Mouse (Mus musculus) neural tube, embryonic 14.5 days (tissue): Measurements from ENCODE around the gene Sdcbp2. TPM values are rescaled to one million over a fixed set of nuclear protein-coding genes. Genes with fewer than 3 reads are reported as not detected.

Experiments used
- ATAC-seq: fragments of 200-750 bp; cut with Nextera tagmentation; 2 replicates; pipeline ENCODE4 v1.8.0; 2017; ENCODE audit warnings: low read depth, mild to moderate bottlenecking, moderate TSS enrichment, moderate library complexity
- H3K27ac ChIP-seq: fragments of 300-500 bp; sonication (generic); 2 replicates; pipeline ENCODE4 v1.5.1; 2014; ENCODE audit warnings: low read depth, mild to moderate bottlenecking, control low read depth, low read length, moderate library complexity, mixed read lengths
- H3K27me3 ChIP-seq: fragments of 300-500 bp; sonication (generic); 2 replicates; pipeline ENCODE4 v1.6.1; 2014; ENCODE audit warnings: low read length; ENCODE audit not compliant: control insufficient read depth, insufficient read depth
- H3K36me3 ChIP-seq: fragments of 300-500 bp; sonication (generic); 2 replicates; pipeline ENCODE4 v1.6.1; 2014; ENCODE audit warnings: low read length, mixed read lengths; ENCODE audit not compliant: control insufficient read depth, insufficient read depth
- H3K4me1 ChIP-seq: fragments of 300-500 bp; sonication (generic); 2 replicates; pipeline ENCODE4 v1.6.1; 2014; ENCODE audit warnings: low read length; ENCODE audit not compliant: control insufficient read depth, insufficient read depth
- H3K4me2 ChIP-seq: fragments of 300-500 bp; sonication (generic); 2 replicates; pipeline ENCODE4 v1.6.1; 2014; ENCODE audit warnings: mild to moderate bottlenecking, low read depth, low read length, control low read depth
- H3K4me3 ChIP-seq: fragments of 300-500 bp; sonication (generic); 2 replicates; pipeline ENCODE4 v1.5.1; 2014; ENCODE audit warnings: low read depth, low read length, control low read depth, mixed read lengths
- H3K9ac ChIP-seq: fragments of 300-500 bp; sonication (generic); replicated peaks from 2 replicates; pipeline ENCODE4 v1.6.1; 2014; ENCODE audit warnings: low read depth, mild to moderate bottlenecking, control low read depth, low read length, mixed read lengths
- H3K9me3 ChIP-seq: fragments of 300-500 bp; sonication (generic); 2 replicates; pipeline ENCODE4 v1.6.1; 2016; ENCODE audit warnings: low read length; ENCODE audit not compliant: control insufficient read depth
- WGBS: fragments of 180-500 bp; shearing (Covaris S2); extraction: QIAGEN DNeasy Blood & Tissue Kit; methylation state at CpG from one replicate; pipeline ENCODE4 v1.1.7; 2014; 5-methylcytosine and 5-hydroxymethylcytosine counted together
- polyA plus RNA-seq: library from polyadenylated mRNA; unstranded; fragments of >200 nt; fragmentation: Nextera tagmentation; extraction: Ambion mirVana; gene quantifications from 2 replicates; pipeline ENCODE4 v1.2.1, GENCODE M21; 2014

Gene Sdcbp2
- polyA plus RNA-seq, 1 experiment from 2014 or later = 0.72 TPM

DNA sequence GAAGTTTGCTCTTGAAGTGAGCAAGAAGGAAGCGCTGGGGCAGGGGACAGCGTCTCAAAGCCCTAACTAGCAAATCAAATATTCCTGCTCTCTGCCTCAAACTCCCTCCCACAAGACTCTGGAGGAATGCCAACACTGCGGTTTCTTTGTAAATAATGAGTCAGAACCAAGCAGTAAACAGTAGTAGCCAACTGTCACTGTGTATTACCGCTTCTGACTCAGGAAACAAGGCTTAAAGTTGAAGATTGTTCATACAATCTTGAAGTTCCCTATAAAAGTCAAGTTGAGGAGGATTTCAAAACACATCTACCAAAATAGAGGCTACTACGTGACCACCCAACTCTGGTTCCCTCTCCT is 35.8 kb upstream of the Sdcbp2 start:
- no peak for ATAC-seq
- H3K36me3 ChIP-seq = no peaks in the 10 kb centered on the region
- no peaks in the 10 kb centered on the region for H3K9me3 ChIP-seq
- H3K9ac ChIP-seq = no peak overlapping the region
- H3K27ac ChIP-seq = 0 out of 2 replicates have a peak overlapping the region, but pooled peaks have one; percentile 28
- WGBS = 72% methylated on average over 5 of the region's 5 CpGs
- H3K4me1 ChIP-seq = peaks cover 3% of the 10 kb centered on the region
- no peak overlapping the region for H3K4me2 ChIP-seq
- no peak overlapping the region for H3K4me3 ChIP-seq
- H3K27me3 ChIP-seq = no peaks in the 10 kb centered on the region

DNA sequence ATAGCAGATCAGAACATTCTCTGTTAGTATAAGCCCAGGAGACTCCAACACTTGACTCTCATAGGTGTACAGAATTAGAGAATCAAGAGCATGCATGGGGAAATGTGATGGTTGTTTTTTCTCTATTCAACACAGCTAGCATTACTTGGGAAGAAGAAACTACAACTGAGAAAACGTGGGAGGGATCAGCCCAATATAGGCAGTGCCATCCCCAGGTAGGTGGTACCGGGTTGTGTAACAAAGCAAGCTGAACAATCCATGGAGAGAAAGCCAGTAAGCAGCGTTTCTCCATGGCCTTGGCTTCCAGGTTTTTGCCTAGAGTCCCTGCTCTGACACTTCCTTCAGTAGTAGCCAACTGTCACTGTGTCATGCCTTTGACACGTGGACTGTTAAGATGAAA is 33.8 kb upstream of the Sdcbp2 start:
- no peaks in the 10 kb centered on the region for H3K27me3 ChIP-seq
- H3K36me3 ChIP-seq = no peaks in the 10 kb centered on the region
- WGBS = 67% methylated on average over 4 of the region's 4 CpGs
- no peaks in the 10 kb centered on the region for H3K9me3 ChIP-seq
- no peak overlapping the region for H3K4me2 ChIP-seq
- no peak for ATAC-seq
- H3K9ac ChIP-seq = no peak overlapping the region
- H3K27ac ChIP-seq = no peak overlapping the region
- no peak overlapping the region for H3K4me3 ChIP-seq
- H3K4me1 ChIP-seq = peaks cover 9% of the 10 kb centered on the region

DNA sequence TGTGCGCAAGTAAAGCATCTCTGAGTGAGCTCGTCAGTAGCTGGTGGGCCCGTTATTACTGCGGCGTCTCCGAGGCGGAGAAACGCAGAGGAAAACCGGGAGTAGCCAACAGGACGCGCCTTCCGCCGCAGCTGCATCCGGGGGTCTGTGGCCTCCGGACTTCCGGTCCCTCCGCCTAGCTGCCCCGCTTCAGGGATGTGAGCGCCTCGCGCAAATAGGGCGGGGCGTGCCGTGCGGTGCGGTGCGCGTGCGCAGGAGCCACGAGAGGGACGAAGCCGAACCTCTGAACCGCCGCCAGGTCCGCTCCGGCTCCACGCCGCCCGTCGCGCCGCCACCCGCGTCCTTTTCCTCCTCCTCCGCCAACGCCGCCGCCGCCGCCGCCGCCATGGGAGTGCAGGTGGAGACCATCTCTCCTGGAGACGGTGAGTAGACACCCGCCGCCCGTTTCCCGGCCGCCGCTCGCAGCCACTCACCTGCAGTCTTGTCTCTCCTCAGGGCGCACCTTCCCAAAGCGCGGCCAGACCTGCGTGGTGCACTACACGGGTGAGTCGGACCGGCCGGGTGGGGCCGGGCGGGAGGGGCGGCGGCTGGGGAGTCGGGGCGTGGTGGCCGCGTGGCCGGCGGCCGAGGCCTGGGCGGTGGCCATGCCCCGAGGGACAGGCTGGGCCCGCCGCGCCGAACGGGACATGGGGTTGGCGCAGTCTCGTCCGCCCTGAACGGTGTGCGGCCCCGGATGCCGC is 29.9 kb upstream of the Sdcbp2 start, which contains the start of gene Fkbp1a:
TSS of gene Fkbp1a (plus strand) at position 161 of the 740 bp plus-strand sequence.
- under 1% methylated on average over 57 of the region's 93 CpGs for WGBS
- ATAC-seq = peak; percentile 98

DNA sequence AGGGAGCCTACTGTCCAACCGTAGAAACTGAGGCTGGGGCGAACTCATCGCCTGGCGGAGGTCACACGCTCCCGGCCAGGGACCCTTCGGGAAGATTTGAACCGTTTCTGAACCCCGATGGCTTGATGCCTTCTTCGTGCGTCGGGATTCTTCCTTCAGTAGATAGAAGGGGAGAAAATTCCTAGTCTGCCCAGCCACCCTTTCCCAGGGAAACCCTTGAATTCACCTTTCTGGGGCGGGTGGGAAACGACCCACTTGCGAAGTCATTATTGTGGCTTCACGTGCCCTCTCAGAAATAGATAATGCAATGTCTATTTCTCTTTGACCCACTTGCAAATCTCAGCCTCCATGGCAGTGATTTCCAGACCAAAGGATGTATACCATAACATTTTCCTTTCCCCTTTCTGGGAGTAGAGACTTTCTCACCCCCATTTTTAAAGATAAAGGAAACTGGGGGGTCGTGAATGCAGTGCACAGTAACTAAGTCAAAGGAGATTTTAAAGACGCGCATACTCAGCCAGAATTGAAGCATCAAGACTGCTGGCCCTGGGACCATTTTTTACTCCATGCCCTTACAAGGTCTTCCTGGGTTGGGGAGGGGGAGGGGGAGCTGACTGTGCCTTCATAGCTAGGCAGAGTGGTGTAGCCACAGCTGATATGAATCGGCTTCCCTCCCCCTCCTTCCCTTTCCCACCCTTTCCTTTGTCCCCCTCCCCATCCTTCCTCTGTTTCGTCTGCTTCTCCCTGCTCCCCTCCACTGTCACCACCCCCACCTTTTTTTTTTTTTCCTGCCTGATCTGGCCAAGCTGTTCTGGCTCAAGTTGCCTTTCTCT is 29.1 kb upstream of the Sdcbp2 start:
- H3K9me3 ChIP-seq = no peaks in the 10 kb centered on the region
- WGBS = under 1% methylated on average over 21 of the region's 21 CpGs
- peak overlapping the region; percentile 70 for H3K4me3 ChIP-seq
- peaks cover 22% of the 10 kb centered on the region for H3K36me3 ChIP-seq
- ATAC-seq = 0 out of 2 replicates have a peak, but pooled peaks have one; percentile 9
- H3K4me1 ChIP-seq = peaks cover 31% of the 10 kb centered on the region
- H3K9ac ChIP-seq = peak overlapping the region; percentile 76
- peak overlapping the region; percentile 88 for H3K27ac ChIP-seq
- no peaks in the 10 kb centered on the region for H3K27me3 ChIP-seq
- H3K4me2 ChIP-seq = peak overlapping the region; percentile 95

More for the DNA sequence above, 29.9 kb upstream of the Sdcbp2 start, which contains the start of gene Fkbp1a:
- peak within 1 kb of the TSS; percentile 95 for H3K4me2 ChIP-seq
- H3K4me1 ChIP-seq = peaks cover 31% of the 10 kb centered on the region
- H3K9me3 ChIP-seq = no peaks in the 10 kb centered on the region
- peak within 1 kb of the TSS; percentile 76 for H3K9ac ChIP-seq
- H3K4me3 ChIP-seq = peak within 1 kb of the TSS; percentile 70
- no peaks in the 10 kb centered on the region for H3K27me3 ChIP-seq
- peaks cover 19% of the 10 kb centered on the region for H3K36me3 ChIP-seq
- H3K27ac ChIP-seq = peak within 1 kb of the TSS; percentile 88

DNA sequence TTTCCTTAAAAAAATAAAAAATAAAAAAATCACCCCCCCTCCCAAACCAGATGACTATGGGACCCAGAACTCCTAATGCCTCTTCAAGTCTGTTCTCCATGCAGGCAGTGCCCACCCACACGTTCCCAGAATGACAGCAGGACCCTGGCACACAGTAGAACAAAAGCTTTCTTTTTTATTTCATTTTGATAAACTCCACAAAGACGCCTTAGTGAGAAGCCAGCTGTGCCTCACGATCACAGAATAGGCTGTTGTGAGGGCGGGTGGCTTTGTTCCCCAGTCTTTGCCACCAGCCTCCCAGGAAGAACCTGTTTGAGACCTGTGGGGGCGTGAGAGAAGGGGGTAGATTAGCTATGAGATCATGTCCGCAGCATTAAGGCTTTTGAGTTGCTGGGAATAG is 27.7 kb upstream of the Sdcbp2 start:
- Histone ChIP-seq H3K27me3 (no peaks in the 10 kb centered on the region), H3K4me3 (no peak overlapping the region), H3K4me1 (peaks cover 31% of the 10 kb centered on the region), H3K36me3 (peaks cover 24% of the 10 kb centered on the region), H3K4me2 (0 out of 2 replicates have a peak overlapping the region, but pooled peaks have one; percentile 0), H3K27ac (no peak overlapping the region), H3K9ac (no peak overlapping the region), H3K9me3 (no peaks in the 10 kb centered on the region)
- ATAC-seq = no peak
- WGBS = 72% methylated on average over 6 of the region's 6 CpGs

DNA sequence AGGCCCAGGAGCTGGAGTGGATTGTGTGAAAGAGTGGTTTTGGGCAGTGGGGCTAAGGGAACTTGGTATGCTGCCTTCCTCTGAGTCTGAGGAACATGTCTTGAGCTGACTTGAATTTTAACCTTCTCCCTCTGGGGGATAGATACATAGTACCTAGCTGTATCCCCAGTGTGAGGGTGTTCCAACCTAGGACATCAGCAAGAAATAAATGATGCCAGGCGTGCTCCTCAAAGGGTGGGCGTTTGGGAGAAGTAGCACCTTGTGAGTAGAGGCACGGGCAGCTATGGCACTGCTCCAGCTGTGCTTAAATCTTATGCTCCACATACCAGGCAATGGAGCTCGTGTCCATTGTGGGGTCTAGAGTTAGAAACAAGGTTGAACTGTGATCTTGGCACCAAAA is 25.9 kb upstream of the Sdcbp2 start:
- Histone ChIP-seq H3K27ac (no peak overlapping the region), H3K4me2 (no peak overlapping the region), H3K4me1 (peaks cover 28% of the 10 kb centered on the region), H3K27me3 (no peaks in the 10 kb centered on the region), H3K9ac (no peak overlapping the region), H3K36me3 (peaks cover 31% of the 10 kb centered on the region), H3K4me3 (no peak overlapping the region), H3K9me3 (no peaks in the 10 kb centered on the region)
- no peak for ATAC-seq
- WGBS = 88% methylated on average over 4 of the region's 4 CpGs

DNA sequence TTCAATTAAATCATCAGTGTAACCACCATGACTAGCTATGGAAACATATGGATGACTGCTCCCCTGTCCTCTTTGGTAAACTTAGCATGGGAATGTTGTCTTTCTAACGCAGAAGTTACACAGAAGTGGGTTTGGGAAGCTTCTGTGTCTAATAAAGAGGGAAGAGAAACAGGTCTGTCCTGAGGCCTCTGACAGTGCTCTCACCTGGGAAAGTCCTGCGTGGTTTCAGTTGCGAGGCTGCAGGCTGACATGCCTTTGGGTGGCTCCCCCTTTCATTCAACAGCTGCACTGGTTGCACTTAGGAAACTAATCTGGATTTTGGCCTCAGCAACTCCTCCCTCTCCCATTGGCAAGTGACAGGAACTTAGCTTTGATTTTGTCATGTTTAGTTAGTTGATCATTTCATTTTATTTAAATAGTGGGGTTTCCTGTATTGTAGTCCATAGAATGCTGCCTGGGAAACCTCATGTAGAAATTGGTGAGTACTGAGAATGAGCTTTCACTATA is 22.8 kb upstream of the Sdcbp2 start:
- peaks cover 49% of the 10 kb centered on the region for H3K36me3 ChIP-seq
- H3K4me3 ChIP-seq = no peak overlapping the region
- H3K9me3 ChIP-seq = no peaks in the 10 kb centered on the region
- no peak overlapping the region for H3K27ac ChIP-seq
- no peaks in the 10 kb centered on the region for H3K27me3 ChIP-seq
- 95% methylated on average over 3 of the region's 3 CpGs for WGBS
- no peak overlapping the region for H3K4me2 ChIP-seq
- no peak for ATAC-seq
- no peak overlapping the region for H3K9ac ChIP-seq
- H3K4me1 ChIP-seq = peaks cover 12% of the 10 kb centered on the region

DNA sequence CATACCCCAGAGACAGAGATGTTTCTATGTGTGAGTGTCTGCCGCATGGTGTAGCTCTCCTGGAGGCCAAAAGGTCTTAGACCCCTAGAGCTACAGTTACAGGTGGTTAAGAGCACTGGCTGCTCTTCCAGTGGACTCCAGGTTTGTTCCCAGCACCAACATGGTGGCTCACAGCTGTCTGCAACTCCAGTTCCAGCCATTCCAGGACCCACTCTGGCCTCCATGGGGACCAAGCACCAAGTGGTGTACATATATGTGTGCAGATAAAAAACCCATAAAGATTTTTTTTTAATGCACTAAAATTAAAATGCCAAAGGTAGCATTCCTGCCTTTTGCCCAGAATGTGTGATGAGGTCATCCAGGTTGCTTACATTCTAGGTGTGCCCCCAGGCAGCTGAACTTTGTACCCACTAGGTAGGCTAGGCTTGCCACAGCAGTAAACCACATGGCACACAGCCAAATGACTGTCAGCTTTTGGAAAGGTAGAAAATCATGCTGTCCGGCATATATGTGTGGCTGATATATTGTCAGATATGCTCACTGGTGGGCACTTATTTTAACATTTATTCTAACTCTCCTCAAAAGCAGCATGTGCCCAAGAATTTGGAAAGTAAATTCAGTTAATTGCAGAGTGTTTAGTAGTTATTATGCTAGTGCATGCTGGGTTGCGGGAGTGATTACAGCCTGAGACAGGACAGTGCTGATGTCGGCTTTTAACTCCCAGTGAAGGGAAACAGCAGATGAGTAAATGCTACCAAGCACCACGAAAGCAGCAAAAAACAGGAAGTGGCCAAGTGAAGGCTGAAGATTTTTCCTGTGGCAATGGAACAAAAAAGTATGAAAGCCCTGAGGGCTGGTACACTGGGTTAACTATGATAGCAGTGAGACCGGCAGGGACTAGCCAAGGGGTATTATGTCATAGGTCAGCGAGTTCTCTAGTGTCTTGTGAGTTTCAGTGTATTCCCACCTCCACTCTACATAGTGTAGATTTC is 9.2 kb upstream of the Sdcbp2 start:
- no peaks in the 10 kb centered on the region for H3K27me3 ChIP-seq
- no peak overlapping the region for H3K4me2 ChIP-seq
- no peak overlapping the region for H3K27ac ChIP-seq
- peaks cover 38% of the 10 kb centered on the region for H3K36me3 ChIP-seq
- no peak for ATAC-seq
- no peaks in the 10 kb centered on the region for H3K4me1 ChIP-seq
- no peak overlapping the region for H3K4me3 ChIP-seq
- no peaks in the 10 kb centered on the region for H3K9me3 ChIP-seq
- H3K9ac ChIP-seq = no peak overlapping the region
- WGBS = 84% methylated on average over 7 of the region's 7 CpGs
